Mouse (Mus musculus): ENCODE measurements around the gene Rbm10. TPM values are rescaled to one million over a fixed set of nuclear protein-coding genes. Genes with fewer than 3 reads are reported as not detected.
A peak's percentile ranks its signal among the peaks of the same experiment; 100 is the strongest.

Rbm10 gene
- polyA plus RNA-seq (2012) = 15.0 and 19.1 TPM in 2 replicates

DNA sequence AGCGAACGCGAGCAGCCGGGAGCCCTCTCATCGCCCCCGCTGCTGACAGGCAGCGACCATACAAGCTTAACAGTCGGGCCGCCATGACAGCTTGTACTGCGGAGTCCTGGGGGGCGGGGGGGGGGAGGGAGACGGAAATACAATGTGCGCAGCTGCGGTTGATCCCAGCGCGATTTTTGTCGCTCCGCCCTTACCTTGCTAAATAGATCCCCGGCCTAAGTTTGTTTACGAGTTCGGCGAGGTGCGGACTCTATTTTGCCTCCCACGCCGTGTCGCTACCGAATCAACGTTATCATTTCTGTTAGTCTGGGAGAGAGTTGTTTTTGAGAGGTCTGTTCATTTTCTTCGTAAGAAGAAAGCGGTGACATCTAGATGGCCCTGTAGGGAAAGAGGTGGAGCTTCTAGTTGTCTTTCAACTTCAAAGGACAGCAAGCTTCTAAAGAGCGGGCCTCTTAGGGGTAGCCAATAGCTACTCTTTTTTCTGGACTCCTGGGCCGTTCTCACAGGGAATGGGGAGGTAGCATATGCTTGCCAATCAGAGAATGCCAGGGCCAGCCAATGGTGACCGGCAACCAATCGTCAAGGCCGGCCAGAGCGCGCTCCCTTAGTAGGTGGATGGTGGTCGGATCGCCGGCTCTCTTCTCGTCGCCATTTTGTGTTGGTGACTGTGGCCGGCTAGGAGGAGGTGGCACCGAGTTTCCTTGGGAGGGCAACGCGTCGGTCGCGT, at the start of gene Rbm10, which contains the start of gene Ndufb11:
Rbm10 (plus strand) TSS at position 328 of the 727 bp plus-strand sequence.
Ndufb11 (minus strand) TSS at position 444 of the 727 bp plus-strand sequence.
- no peak for TF ChIP-seq GATA1 (IDR thresholded peaks at IDR 0.05; ENCODE audit: low read length)

DNA sequence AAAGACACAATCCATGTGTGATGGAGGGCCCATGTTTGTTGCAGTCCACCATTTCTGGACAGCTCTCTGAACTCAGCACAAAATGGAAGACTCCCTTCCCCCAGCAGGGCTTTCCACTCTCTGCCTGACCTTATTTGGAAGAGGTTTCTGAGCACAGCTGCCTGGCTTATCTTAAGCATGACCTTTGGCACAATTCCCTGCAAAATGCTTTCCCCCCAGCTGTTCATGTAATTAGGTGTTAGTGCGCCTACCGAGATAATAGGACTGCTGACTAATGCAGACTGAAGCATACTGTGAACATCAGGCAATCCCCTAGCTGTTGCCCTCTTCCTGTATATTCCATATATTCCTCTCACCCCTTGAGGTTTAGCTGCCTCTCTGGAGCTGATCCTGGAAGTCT, 46.3 kb upstream of the Rbm10 start:
- peak; percentile 27 for TF ChIP-seq GATA1 (IDR thresholded peaks at IDR 0.05; ENCODE audit: low read length)

DNA sequence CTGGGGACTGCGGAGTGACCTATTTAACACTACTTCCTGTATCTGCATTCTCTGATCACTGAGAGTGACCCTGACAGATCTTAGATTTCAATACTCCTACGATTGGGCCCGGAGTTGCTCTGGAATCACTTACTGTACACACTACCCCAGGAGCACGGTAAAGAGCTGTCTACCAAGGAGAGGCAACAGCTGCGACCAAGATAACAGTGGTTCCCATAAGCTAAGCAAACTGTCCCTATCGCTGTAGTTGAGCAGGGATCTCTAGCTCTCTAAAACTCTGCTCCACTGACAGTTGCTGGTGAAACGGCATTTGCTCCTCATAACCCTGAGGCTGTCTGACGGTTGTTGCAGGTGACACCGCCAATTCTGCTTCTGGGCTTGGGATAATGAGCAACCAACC, 44.6 kb upstream of the Rbm10 start:
- TF ChIP-seq GATA1 (IDR thresholded peaks at IDR 0.05; ENCODE audit: low read length) = no peak

GRCm38 (mm10) chrX:20573927-20574326, 43.4 kb upstream of the Rbm10 start:
- no peak for TF ChIP-seq GATA1 (IDR thresholded peaks at IDR 0.05; ENCODE audit: low read length)

GRCm38 (mm10) chrX:20587968-20588367, 29.3 kb upstream of the Rbm10 start:
- no peak for TF ChIP-seq GATA1 (IDR thresholded peaks at IDR 0.05; ENCODE audit: low read length)

GRCm38 (mm10) chrX:20608500-20608899, 8.8 kb upstream of the Rbm10 start:
- no peak for TF ChIP-seq GATA1 (IDR thresholded peaks at IDR 0.05; ENCODE audit: low read length)

DNA sequence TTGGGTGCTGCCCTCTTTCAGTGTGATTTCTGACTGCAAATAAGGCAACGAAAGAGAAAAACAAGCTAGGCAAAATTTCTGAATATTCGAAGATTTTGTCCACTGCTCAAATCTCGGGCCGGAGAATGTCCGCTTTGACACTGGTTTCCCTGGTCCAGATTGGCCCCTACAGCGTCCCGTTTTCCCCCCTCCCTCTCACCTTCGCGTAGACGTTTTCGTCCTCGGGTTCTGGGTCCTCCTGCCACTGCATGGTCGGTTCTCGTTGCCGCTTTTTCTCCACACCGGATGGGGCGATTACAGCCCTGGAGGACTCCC, 485 bp upstream of the Rbm10 start:
- no peak for TF ChIP-seq GATA1 (IDR thresholded peaks at IDR 0.05; ENCODE audit: low read length)

DNA sequence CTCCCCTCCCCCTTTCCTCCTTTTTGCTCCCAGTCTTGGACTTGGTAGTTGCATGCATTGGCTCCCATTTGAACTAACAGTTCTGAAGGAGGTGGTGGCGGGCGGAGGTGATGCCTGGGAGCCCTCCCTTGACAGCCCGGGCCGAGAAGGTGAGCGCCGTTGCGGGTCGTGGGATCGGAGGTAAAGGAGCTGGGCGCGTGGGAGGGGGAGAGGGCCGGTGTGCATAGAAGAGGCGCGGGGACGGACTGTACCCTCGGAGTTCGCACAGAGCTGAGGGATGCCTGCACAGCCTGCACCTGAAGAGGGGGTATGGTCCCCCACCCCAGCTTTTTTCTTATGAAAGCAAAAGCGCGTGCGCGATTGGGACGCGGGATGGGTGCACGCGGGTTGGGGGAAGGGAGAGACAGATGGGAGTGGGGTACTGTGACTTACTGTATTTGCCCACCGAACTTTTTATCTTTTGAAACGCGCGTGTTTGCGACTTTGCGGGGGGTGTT, 648 bp downstream of the Rbm10 start:
- no peak for TF ChIP-seq GATA1 (IDR thresholded peaks at IDR 0.05; ENCODE audit: low read length)

GRCm38 (mm10) chrX:20638141-20638540, 20.8 kb downstream of the Rbm10 start:
- no peak for TF ChIP-seq GATA1 (IDR thresholded peaks at IDR 0.05; ENCODE audit: low read length)

- TF ChIP-seq GATA1 (IDR thresholded peaks at IDR 0.05; ENCODE audit: low read length) = no peak
These were observed 27.5 kb downstream of the Rbm10 start for GRCm38 (mm10) chrX:20644780-20645179.

DNA sequence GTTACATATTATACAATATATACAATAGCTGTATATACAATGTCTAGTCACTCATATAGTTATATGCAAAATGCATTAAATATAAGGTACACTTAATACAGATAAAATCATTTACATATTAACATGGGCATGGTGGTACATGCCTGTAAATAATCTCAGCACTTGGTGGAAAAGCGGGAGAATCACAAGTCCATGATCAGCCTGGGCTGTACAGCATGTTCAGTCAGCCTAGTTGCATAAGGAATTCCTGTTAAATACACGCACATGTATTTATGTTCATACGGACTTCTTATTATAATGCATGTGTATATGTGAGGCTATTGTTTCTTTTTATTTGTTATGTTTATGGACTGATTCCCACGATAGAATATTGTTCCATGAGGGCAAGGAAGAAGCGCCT, 40.3 kb downstream of the Rbm10 start:
- TF ChIP-seq GATA1 (IDR thresholded peaks at IDR 0.05; ENCODE audit: low read length) = no peak

DNA sequence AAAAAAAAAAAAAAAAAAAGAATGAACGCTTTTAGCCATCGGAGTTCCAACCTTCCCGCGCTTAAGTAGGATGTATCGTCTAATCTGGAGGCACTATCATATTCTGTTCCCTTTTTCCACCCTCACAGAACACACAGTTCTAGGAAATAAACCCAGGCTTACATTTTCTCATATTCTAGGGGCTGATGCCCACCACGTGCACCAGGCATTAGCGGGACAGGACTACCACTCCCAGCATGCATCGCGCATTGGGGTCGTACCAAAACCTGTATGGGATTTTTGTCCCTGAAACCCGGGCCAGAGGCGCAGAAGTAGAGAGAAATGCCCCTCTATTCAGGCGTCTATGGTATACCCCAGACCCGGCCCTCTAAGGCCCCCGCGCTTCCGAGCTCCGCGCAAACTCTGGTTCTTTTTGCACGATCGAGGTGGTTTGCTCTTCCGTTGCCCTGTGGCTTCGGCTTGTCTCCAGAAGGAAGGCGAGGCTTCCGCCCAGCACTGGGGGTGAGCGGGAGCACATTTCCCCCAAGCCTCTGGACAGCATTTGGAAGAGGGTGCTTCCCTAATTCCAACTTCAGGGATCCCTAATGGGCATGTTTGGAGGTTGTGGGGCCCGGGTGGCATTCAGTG, 40.8 kb downstream of the Rbm10 start, which contains the start of gene Uba1:
Uba1 (plus strand) TSS at position 301 of the 627 bp plus-strand sequence.
- no peak for TF ChIP-seq GATA1 (IDR thresholded peaks at IDR 0.05; ENCODE audit: low read length)

DNA sequence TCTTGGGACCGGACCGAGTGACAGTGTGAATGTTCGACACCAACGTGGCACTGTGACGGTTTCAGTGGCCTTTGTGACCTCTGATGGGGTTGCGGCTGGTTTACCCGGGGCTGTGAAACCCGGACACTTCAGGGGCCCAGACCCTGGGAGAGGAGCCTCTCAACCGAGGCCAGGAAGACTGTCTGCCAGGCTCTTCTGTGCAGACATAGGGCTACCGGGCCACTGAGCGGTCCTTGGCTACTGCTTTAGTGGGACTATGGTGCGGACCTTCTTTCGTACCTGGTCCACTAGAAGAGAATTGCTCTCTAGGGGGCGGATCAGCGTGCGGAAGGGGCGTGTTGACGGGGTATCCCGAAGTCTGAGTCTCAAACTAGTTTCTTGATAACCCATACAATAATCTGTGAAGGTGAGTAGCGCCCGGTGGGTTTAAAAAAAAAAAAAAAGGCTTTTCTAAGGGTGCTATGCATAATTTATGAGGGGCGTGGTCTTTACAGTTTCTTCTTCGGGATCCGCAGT, 41.6 kb downstream of the Rbm10 start:
- no peak for TF ChIP-seq GATA1 (IDR thresholded peaks at IDR 0.05; ENCODE audit: low read length)

GRCm38 (mm10) chrX:20662317-20662715, 45.0 kb downstream of the Rbm10 start:
- TF ChIP-seq GATA1 (IDR thresholded peaks at IDR 0.05; ENCODE audit: low read length) = no peak

GRCm38 (mm10) chrX:20662716-20663443, 45.6 kb downstream of the Rbm10 start:
- TF ChIP-seq GATA1 (IDR thresholded peaks at IDR 0.05; ENCODE audit: low read length) = no peak

- TF ChIP-seq GATA1 (IDR thresholded peaks at IDR 0.05; ENCODE audit: low read length) = no peak
These were observed 46.1 kb downstream of the Rbm10 start for GRCm38 (mm10) chrX:20663444-20663790.
